Mouse (Mus musculus) left cerebral cortex, postnatal 10 days (tissue): ENCODE data around the gene Mrln. TPM values are rescaled to one million over a fixed set of nuclear protein-coding genes. Genes with fewer than 3 reads are reported as not detected.
"Not testable (repeated sequence)": the region's sequence is repeated elsewhere in the genome, so short reads cannot be mapped to it uniquely, and the experiment has no call there.

Source experiments
- DNase-seq, 2 experiments: peaks; one replicate each; pipeline ENCODE4 v3.0.0; 2021 to 2022; ENCODE audit warnings: low spot score in 2 of 2, mixed read lengths in 1 of 2; ENCODE audit errors: extremely low spot score in 1 of 2
- intact Hi-C: fragments of 180-260 bp; cut with DNase I; formaldehyde crosslinking; loops from one replicate; pipeline ENCODE4 v1.15.1; 2025
- total RNA-seq, 2 experiments: library from RNA; stranded (reverse); gene quantifications; 2 replicates each; pipeline ENCODE4 v1.2.3; 2021

Mrln gene
- total RNA-seq, 2 experiments from 2014 or later = not detected

DNA sequence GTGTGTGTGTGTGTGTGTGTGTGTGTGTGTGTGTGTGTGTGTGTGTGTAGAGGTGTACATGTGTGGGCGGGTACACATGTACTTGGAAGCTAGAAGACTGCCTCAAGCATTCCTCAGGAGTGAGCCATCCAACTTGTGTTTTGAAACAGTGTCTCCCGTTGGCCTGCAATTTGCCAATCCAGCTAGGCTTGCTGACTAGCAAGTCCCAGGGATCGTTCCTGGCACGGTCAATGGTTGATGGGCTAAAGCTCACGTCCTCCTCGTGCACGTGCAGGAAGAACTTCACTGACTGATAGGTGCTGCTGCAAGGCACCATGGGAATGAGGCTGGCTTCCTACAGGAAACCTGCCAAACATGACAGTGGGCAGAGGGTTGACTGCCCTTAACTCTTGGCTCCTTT is 17.9 kb upstream of the Mrln start:
- intact Hi-C loops = no loop called here
- DNase-seq = no peak

DNA sequence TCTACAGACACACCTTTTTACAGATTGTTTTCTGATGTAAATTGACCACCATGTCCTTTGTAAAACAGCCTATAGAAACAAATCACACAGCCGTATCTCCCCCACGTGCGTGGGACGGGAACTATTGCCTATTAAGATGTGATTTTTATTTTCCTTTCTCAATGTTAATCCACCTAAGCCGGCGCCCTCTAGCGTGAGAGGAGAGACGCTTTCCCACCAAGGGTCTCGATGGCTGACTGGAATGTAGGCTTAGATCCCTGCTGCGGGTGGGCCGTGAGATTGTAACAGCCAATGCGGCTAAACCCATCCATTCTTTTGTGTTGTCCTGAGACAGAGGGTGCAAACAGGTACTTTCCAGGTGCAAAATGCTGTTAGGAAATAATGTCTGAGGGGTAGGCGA is 14.6 kb upstream of the Mrln start:
- DNase-seq = no peak
- intact Hi-C loops = no loop called here

DNA sequence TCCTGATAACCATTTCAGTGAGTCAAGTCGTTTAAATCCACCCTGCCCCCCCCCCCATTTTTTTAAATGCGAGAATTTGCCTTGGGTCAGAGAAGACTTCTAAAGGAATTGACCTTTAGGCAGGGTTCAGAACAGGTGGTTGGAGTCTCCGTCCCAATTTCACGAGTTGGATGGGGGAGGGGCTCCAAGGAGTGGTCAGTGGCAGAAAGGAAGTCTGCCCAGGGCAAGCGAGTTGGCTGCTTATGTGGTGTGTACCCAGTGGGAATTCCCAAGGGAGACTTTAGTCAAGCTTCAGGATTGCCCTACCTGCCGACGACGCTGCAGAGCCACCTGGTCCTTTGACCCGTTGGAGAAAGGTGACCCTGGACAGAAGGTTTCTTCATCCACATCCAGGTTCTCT is 10.2 kb upstream of the Mrln start:
- DNase-seq = no peak
- intact Hi-C loops = no loop called here

DNA sequence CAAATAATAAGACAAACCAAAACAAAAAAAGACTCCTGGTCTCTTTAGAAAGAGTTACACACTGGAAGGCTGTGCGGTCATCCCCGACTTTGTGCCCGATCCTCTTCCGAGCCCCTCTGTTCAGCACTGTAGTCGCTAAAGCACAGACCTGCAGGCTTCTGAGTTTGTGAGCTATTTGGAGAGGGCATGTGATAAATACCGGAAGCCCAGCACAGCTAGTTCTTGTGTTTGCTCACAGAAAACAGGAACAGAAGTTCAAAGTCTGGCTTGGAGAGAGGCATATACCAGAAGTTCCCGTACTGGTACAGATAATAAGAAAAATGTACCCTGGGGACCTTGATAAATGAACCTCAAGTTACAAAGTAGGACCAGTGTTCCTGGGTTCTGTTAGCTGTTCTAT is 9.2 kb upstream of the Mrln start:
- intact Hi-C loops = loop anchor here (5.0 kb wide), 1 partner anchor 97 kb away; no protein-coding TSS in a partner anchor
- DNase-seq = no peak

DNA sequence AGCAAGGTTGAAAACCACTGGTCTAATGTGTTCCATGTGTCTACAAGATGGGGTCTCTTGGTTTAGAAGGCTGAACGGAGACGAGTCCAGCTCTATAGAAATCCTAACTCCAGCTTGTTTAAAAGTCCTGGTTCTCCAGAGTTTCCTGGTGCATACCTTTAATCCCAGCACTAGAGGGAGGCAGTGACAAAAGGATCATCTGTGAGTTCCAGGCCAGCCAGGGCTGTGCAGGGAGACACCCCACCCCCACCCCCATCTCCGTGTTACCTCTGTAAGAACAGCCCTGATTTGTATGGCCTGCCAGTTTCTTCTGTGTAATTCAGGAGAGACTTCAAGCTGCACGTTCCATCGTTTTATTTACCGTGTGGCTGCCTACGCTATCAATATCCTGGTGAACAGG is 8.7 kb upstream of the Mrln start:
- DNase-seq = no peak
- intact Hi-C loops = loop anchor here (5.0 kb wide), 1 partner anchor 97 kb away; no protein-coding TSS in a partner anchor

DNA sequence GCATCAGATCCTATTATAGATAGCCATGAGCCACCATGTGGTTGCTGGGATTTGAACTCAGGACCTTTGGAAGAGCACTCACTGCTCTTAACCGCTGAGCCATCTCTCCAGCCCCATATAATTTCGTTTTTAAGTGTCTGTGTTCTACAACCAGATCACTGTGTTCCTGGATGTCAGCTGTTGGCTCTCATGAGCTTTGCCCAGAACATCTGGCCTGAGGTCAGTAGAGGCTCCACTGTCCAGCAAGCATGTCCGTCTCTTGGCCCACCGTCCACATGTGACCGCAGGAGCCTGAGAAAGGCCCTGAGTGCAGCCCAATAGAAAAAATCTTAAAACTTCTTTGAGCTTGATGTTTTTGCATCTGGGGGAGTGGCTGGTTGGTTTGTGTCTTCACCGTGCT is 7.8 kb upstream of the Mrln start:
- no peak for DNase-seq
- intact Hi-C loops = loop anchor here (5.0 kb wide), 1 partner anchor 96 kb away; no protein-coding TSS in a partner anchor

DNA sequence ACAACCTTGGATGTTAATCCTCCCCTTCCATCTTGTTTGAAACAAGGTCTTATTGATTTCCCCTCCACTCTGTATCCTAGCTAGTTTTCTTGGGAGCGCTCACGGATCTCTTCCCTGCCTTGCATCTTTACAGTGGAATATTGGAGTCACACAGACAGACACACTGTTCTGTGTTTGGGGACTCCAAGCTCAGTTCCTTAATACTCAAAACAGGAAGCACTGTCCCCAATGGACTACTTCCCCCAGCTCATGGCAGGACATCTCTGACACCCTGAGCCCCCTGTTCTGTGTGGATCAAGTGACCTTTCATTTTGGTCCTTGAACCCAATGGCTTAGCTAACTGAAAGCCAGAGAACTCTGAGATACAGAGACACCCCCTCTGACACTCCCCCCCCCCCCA is 6.9 kb upstream of the Mrln start:
- DNase-seq = no peak
- intact Hi-C loops = loop anchor here (5.0 kb wide), 1 partner anchor 95 kb away; no protein-coding TSS in a partner anchor

DNA sequence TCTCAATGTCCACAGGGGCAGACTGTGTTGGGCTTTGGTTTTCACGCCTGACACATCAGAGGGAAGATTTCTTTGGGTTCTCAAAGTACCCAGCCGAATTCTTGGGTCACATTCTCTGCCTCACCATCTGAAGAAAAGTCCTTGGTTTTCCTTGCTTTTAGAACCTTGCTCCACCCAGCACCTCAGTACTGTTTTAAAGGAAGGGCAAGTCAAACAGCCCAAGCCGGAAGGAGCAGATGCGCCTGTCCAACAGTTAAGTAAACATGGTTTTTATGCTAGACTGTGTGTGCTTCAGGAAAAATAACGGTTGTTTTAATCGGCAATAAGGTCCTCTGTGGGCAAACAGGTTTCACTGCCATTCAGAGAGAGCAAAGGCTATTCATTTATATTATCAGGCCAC is 6.5 kb upstream of the Mrln start:
- intact Hi-C loops = loop anchor here (5.0 kb wide), 1 partner anchor 94 kb away; no protein-coding TSS in a partner anchor
- DNase-seq = no peak

DNA sequence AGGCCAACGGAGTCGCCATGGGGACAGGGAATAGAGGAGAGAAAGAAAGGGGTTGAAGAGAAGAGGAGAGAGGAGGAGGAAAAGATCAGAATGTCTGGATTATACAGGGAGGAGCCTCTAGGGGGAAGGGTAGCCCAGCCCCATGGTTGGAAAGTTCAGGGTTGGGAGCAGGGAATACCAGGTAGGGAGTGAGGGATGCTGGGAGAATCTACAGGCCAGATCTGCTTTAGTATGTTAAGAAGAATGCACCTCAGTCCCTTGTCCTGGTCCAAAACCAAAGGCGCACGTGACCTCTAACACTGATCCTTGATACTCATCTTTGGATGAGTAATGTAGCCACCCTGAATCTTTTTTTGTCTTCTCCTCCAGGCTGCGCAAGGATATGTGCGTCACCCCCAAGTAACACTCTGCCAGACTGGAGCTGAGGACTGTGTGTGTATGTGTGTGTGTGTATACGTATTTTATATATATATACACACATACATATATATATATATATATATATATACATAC is 5.5 kb upstream of the Mrln start:
- no peak for DNase-seq
- intact Hi-C loops = loop anchor here (5.0 kb wide), 1 partner anchor 93 kb away; no protein-coding TSS in a partner anchor

DNA sequence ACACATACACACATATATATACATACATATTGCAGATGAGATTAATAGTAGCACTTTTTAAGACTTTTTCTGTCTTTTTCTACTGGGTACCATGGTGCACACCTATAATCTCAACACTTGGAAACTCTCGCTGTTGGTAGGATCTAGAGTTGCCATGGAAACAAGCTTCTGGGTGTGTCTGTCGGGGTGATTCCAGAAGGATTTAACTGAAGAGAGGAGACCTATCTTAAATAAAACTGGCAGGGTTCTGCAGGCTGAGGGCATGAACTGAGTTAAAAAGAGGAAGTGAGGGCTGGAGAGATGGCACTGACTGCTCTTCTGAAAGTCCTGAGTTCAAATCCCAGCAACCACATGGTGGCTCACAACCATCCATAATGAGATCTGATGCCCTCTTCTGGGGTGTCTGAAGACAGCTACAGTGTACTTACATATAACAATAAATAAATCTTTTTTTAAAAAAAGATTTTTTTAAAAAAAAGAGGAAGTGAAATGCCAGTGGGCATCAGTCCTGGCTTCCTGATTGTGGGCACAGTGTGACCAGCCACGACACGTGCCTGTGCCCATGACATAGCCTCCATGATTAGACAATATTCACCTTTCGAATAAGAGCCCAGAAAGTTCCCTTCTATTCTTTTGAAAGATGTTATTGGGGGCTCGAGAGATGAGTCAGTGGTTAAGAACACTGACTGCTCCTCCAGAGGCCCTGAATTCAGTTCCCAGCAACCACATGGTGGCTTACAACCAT is 4.8 kb upstream of the Mrln start:
- intact Hi-C loops = loop anchor here (5.0 kb wide), 1 partner anchor 93 kb away; no protein-coding TSS in a partner anchor

DNA sequence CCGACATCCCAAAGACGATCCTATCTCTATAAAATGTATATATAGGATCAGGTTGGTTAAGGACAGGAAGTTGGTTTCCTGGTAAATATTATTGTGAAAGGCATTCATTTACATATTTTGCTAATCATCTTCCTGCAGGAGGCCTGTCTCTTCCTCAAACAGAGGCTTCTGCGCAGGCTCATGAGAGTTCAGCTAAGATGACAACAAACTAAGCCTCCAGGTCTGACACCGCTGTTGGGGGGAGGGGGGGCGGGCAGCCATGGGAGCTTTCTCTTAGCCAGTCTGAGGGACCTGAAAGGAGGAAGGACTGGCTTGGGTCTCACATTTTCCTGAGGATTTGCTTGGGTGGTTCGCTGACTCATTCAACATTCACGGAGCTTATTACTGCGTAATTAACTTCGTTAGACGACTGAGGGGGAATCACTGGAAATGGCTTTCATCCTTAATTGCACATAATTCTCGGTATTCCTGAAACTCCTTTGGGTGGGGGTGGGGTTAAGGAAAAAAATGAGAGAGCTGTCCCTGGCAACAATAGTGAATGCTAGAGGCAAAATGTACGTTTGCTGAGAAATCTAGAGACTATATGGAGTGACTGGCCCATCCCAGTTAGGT is 3.5 kb upstream of the Mrln start:
- intact Hi-C loops = no loop called here
- peak in 1 of 2 experiments; percentile 41 for DNase-seq

More for the DNA sequence above, 4.8 kb upstream of the Mrln start:
- DNase-seq = no peak

DNA sequence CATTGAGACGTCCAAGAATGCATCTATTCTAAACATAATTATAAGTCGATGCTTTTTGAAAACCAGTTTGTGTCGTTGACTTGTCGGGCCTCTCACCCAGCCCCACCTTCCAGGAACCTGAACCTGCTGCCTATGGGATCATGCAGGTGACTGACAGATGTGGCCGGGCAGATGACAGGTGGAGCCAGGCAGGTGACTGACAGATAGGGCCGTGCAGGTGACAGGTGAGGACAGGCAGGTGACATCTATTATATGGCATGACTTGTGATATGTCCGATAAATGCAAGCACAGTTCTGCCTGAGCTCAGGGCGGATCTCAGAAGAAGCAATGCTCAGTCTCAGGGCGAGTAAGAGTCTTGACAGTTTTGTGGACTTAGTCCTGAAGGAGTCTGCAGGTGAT is 6.8 kb downstream of the Mrln start:
- intact Hi-C loops = loop anchor here (5.0 kb wide), 1 partner anchor 71 kb away; no protein-coding TSS in a partner anchor
- DNase-seq = no peak

DNA sequence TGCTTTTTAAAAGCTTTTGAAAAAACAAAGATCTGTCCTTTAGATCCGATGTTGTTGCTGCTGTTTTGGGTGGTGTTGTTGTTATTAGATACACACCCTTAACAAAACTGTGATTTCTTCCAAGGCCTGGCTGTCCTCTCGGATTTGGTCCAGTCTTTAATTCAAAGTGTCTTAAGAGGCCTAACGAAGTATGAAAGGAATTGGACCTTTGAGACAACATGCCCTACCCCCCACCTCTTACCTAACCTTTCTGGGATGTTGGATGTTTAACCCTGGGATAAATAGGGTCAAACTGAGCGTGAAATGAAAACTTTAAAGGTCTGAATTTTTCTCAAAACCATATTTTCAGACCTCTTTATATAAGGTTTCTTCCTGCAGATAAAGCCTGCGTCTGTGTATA is 16.5 kb downstream of the Mrln start:
- intact Hi-C loops = no loop called here
- no peak for DNase-seq

DNA sequence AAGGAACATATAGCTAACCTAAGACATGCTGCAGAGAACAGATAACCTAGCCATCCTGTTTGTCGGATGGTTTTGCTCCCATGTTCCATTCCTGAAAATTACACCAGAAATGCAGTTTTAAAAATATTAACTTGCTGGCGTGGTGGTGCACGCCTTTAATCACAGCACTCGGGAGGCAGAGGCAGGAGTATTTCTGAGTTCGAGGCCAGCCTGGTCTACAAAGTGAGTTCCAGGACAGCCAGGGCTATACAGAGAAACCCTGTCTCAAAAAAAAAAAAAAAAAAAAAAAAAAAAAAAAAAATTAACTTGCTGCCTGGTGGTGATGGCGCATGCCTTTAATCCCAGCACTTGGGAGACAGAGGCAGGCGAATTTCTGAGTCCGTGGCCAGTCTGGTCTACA is 17.8 kb downstream of the Mrln start:
- intact Hi-C loops, DNase-seq: not testable (repeated sequence)

DNA sequence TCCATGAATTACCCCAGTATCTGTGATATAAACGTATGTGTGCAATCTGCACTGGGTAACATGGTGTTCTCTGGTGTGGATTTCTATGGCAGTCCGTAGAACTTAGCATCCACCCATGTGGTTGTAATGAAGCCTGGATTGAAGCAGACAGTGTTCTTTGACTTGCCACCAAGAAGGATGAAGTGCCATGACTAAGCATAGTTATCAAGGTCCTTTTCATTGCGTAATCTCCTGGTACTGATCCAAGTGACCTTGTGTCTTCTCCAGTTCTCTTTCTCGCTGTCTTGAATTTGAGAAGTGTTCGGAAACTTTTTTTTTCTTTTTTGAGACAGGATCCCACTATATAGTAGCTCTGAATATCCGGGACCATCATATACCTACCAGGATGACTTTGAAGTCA is 20.1 kb downstream of the Mrln start:
- no peak for DNase-seq
- intact Hi-C loops = no loop called here

DNA sequence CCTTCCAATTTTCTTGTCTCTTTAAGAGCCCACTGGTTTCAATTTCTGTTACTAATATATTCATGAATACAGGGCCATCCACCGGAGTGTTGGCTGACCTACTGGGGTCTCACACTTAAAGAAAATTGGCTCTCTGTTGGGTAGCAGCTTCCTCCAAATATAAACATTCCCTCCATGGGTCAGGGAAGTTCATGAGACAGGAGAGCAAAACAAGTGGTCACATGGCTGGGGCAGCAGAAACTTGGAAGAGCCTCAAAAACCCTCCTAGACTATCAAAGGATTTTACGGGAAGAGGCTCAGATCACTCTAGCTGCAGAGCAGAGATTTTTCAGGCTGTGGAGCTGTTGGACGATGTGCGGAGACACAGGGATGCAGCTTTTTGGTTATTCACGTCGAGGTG is 21.3 kb downstream of the Mrln start:
- DNase-seq = peak in 1 of 2 experiments; percentile 58
- intact Hi-C loops = no loop called here

DNA sequence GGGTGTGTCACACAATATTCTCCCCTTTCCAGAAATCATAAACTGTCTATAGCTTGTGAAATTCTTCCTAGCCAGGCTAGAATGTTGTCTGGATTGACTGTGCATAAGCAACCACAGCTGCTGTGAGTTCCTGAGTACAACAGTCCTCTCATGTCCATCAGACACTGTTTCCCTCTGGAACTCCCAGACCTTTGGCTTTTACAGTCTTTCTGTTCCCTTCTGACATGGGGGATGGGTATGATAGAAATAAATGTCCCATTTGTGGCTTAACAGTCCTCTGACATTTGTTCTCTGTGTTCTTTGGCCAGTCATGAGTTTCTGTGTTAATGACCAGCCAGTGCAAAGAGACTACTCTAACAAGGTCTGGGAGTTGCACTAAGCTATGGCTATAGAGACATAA is 22.1 kb downstream of the Mrln start:
- intact Hi-C loops = no loop called here
- no peak for DNase-seq

DNA sequence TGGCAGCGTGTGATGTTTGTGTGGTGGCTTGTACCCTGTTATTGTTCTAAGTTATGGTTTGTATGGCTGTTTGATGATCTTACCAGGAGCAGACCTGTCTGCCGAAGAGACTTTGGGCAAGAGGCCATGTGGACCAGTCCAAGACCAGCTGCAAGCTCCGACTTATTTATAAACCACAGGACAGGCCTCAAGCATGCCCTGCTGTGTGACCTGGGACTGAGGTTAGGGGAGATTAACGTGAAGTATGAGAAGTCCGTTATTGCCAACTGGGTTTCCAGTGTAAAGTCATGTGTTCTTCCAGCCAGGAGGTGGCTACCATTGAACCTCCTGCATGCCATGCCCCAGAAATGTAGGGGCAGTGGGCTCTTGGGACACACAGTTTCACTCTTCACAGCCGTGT is 25.9 kb downstream of the Mrln start:
- DNase-seq = no peak
- intact Hi-C loops = no loop called here

DNA sequence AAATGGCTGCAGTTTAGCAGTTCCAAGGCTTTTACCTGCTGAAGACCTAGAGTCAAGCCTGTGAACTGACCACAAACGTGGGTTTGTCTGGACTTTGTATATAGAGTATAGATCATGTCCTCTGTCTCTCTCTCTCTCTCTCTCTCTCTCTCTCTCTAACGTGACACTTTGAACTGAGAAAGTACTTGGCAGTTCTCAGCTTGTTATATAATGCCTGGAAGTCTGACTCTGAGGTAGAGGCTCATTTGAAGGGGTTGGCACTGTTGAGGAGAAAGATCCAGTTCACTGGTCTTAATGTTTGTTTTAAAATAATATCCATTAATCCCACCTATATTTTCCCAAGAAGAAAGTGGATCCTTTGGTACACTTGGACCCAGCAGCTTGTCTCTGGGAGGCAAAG is 33.5 kb downstream of the Mrln start:
- DNase-seq = no peak
- intact Hi-C loops = no loop called here
